Comparison of ENCODE assay signal across 9 mouse cellular contexts in the genomic region with DNA sequence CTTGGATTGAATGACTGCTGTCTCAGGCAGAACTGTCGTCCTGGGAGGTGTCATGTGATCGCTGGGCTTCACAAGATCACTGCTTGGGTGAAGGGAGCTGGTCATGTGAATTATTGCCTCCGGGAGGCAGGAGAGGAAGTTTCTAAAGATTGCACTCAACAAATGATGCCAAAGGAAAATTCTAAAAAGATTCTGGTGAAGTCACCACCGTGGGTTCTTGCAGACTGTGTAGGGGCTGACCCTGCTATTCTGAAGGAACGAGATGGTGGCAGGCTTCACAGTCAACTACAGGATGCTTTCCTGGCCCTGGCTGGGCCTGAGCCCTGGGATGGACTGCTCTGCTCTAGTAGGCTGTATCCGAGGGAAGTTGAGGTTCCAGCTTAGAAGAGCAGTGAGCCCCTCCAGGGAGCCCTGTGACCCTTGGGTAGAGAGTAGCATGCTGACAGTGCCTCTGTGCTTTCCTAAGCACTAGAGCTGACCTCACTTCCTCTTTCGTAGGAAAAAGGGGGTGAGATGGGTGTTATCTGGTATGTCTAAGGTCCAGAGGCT. TPM values are rescaled to one million over a fixed set of nuclear protein-coding genes. Genes with fewer than 3 reads are reported as not detected.
A peak's percentile ranks its signal among the peaks of the same experiment; 100 is the strongest.
DNase-seq lines count a peak whose midpoint lies in the region; ATAC-seq and TF ChIP-seq lines count a peak whose summit lies in the region.
"Had no signal": no experiment of that assay in that cellular context is flagged by ENCODE, and none has a peak within 500 bp of the region (broad histone marks: within the 10 kb centered on the region; RNA-seq: fewer than 3 reads in every experiment).

No protein-coding gene starts in this region.

- TF ChIP-seq EP300 in heart, adult 2 months (IDR thresholded peaks at IDR 0.05; ENCODE audit: insufficient read depth, low read depth, low read length): no peak

- H3K4me3 ChIP-seq in heart, adult 2 months: no peak overlapping the region
- H3K4me3 ChIP-seq in spleen, adult 2 months (ENCODE audit: extremely low read depth, insufficient read depth, insufficient read length): no peak overlapping the region; the same call in 1 of the 2 replicates
- H3K4me3 ChIP-seq in liver, embryonic 16.5 days (ENCODE audit: low read depth, low read length): no peak overlapping the region; the same call in 1 of the 2 replicates

- no peaks in the 10 kb centered on the region for H3K27me3 ChIP-seq in heart, adult 2 months (ENCODE audit: control insufficient read depth, insufficient read depth, low read length)
- H3K27me3 ChIP-seq in spleen, adult 2 months (ENCODE audit: control insufficient read depth, insufficient read depth, low read length): peaks cover 8% of the 10 kb centered on the region; the same call in 1 of the 2 replicates
- peaks cover 23% of the 10 kb centered on the region for H3K27me3 ChIP-seq in liver, embryonic 16.5 days (ENCODE audit: control insufficient read depth, insufficient read depth, low read depth, low read length)

- WGBS in heart, adult 2 months: 28% methylated on average over 7 of the region's 7 CpGs
- WGBS in spleen, adult 2 months: 11% methylated on average over 7 of the region's 7 CpGs
- WGBS in liver, embryonic 16.5 days (ENCODE audit: insufficient replicate concordance): 15% methylated on average over 7 of the region's 7 CpGs

- no peaks in the 10 kb centered on the region for H3K36me3 ChIP-seq in heart, adult 2 months (ENCODE audit: control insufficient read depth, insufficient read depth, low read length)
- no peaks in the 10 kb centered on the region for H3K36me3 ChIP-seq in spleen, adult 2 months (ENCODE audit: control insufficient read depth, insufficient read depth, low read length)
- H3K36me3 ChIP-seq in liver, embryonic 16.5 days (ENCODE audit: control insufficient read depth, insufficient read depth): no peaks in the 10 kb centered on the region

- DNase-seq in heart, adult 2 months: peak in 1 of 2 experiments; percentile 61
- no peak for DNase-seq in heart, adult 8-10 months (ENCODE audit: low spot score)
- peak; percentile 37 to 56 for DNase-seq in spleen, adult 2 months (ENCODE audit: low read depth in 1 of 2, low spot score in 2 of 2)
- no peak for DNase-seq in spleen, postnatal 4 days (ENCODE audit: low spot score in 2 of 2)
- no peak for DNase-seq in frontal cortex, postnatal 10 days (ENCODE audit: low spot score in 2 of 2)
- DNase-seq in testis, postnatal 14 days (ENCODE audit: low spot score): no peak
- no peak for DNase-seq in left cerebral cortex, postnatal 36 days (ENCODE audit: low spot score in 2 of 2)

- no peak for TF ChIP-seq CTCF in heart, adult 2 months (IDR thresholded peaks at IDR 0.05)
- no peak for TF ChIP-seq CTCF in spleen, adult 2 months (IDR thresholded peaks at IDR 0.05; ENCODE audit: extremely low read depth, insufficient read depth, insufficient read length, insufficient replicate concordance)

- H3K4me2 ChIP-seq in liver, embryonic 16.5 days (ENCODE audit: low read depth, low read length): peak overlapping the region; percentile 23

- peak overlapping the region; percentile 58 for H3K27ac ChIP-seq in heart, adult 2 months
- H3K27ac ChIP-seq in spleen, adult 2 months (ENCODE audit: insufficient read depth, low read length): peak overlapping the region; percentile 65
- H3K27ac ChIP-seq in liver, embryonic 16.5 days (ENCODE audit: low read length): 0 out of 2 replicates have a peak overlapping the region, but pooled peaks have one; percentile 28

- peaks cover 22% of the 10 kb centered on the region for H3K4me1 ChIP-seq in heart, adult 2 months (ENCODE audit: control insufficient read depth, insufficient read depth, low read length)
- peaks cover 10% of the 10 kb centered on the region; the same call in 1 of the 2 replicates for H3K4me1 ChIP-seq in spleen, adult 2 months (ENCODE audit: control insufficient read depth, insufficient read depth, insufficient read length)
- no peaks in the 10 kb centered on the region for H3K4me1 ChIP-seq in liver, embryonic 16.5 days (ENCODE audit: control insufficient read depth, low read depth, low read length)

- intact Hi-C loops in heart, adult 2 months (cut with DNase I): loop anchor here (10.0 kb wide), 1 partner anchor 209 kb away; a partner anchor contains a TSS
- intact Hi-C loops in left cerebral cortex, postnatal 36 days (cut with DNase I): loop anchor here (2.0 kb wide), 1 partner anchor 31 kb away; no protein-coding TSS in a partner anchor

- ATAC-seq in liver, embryonic 16.5 days (ENCODE audit: low read depth): no peak

- no peak for TF ChIP-seq POLR2A in heart, adult 2 months (IDR thresholded peaks at IDR 0.05; ENCODE audit: insufficient read depth, low read depth, low read length)
- TF ChIP-seq POLR2A in spleen, adult 2 months (IDR thresholded peaks at IDR 0.05; ENCODE audit: low read depth, low read length): no peak

- no peaks in the 10 kb centered on the region for H3K9me3 ChIP-seq in liver, embryonic 16.5 days (replicated peaks; ENCODE audit: control insufficient read depth, low read length)

- no peaks in the 10 kb centered on the region; the same call in 1 of the 2 replicates for H3K79me2 ChIP-seq in heart, adult 2 months (replicated peaks; ENCODE audit: control insufficient read depth, insufficient read depth, low read length)

- H3K9ac ChIP-seq in heart, adult 2 months (ENCODE audit: low read depth, low read length): no peak overlapping the region
- no peak overlapping the region for H3K9ac ChIP-seq in liver, embryonic 16.5 days (ENCODE audit: low read depth, low read length)

RNA-seq across cellular contexts. Expression of a gene that starts 3.1 kb away (rescaled TPM):
- 10 to 100 TPM; 28.9 to 29.4 TPM for total RNA-seq in heart, adult 2 months (2021)
- 28.3 and 32.1 TPM in 2 replicates for polyA plus RNA-seq in heart, adult 2 months (2012; rRNA removed)
- 10 to 100 TPM; 28.9 to 35.2 (median 30.0) TPM for total RNA-seq in heart, adult 8-10 months (2022)
- polyA plus RNA-seq in spleen, adult 2 months (2012; rRNA removed): 143 and 145 TPM in 2 replicates
- polyA plus RNA-seq in liver, embryonic 16.5 days (2015; fragmentation: Nextera tagmentation; extraction: Ambion mirVana): 24.7 and 27.8 TPM in 2 replicates
- 100 to 1,000 TPM; 386 to 401 TPM for total RNA-seq in left cerebral cortex, postnatal 36 days (2021)

RNA-seq across cellular contexts. Expression of a gene that starts 59.3 kb away (rescaled TPM):
- total RNA-seq in heart, adult 2 months (2021): under 1 TPM in 1 of 2 experiments, not detected in 1; 0.23 TPM
- 0.20 TPM in 1 of 2 replicates, not detected in the other for polyA plus RNA-seq in heart, adult 2 months (2012; rRNA removed)
- under 1 TPM in 2 of 4 experiments, not detected in 2; 0.16 to 0.22 TPM for total RNA-seq in heart, adult 8-10 months (2022)
- polyA plus RNA-seq in spleen, adult 2 months (2012; rRNA removed): 0.07 TPM in 1 of 2 replicates, not detected in the other
- polyA plus RNA-seq in liver, embryonic 16.5 days (2015; fragmentation: Nextera tagmentation; extraction: Ambion mirVana): 0.05 TPM in 1 of 2 replicates, not detected in the other
- total RNA-seq in left cerebral cortex, postnatal 36 days (2021): 1 to 10 TPM in 1 of 2 experiments, under 1 TPM in 1; 0.68 to 1.1 TPM
- polyA plus RNA-seq: limb, embryonic 11.5 days had no signal

Comparison
In these comparisons a context has a peak if more than half of its experiments do, and no peak if none do; other contexts are left out.
1. DNase-seq: peak in spleen, adult 2 months (2 of 2); none in heart, adult 8-10 months (single experiment), spleen, postnatal 4 days (0 of 2), frontal cortex, postnatal 10 days (0 of 2), testis, postnatal 14 days (single experiment) and left cerebral cortex, postnatal 36 days (0 of 2).
2. RNA of a gene that starts 3.1 kb away (total RNA-seq): 386 to 401 TPM in left cerebral cortex, postnatal 36 days; 28.9 to 35.2 TPM in heart, adult 8-10 months and 28.9 to 29.4 TPM in heart, adult 2 months; every median in the first group is over 10 times any median in the second.
3. Peak in every context shown above with its lines, with median percentiles within 50 percentile points of each other: H3K27ac ChIP-seq.